Mouse (Mus musculus): Measurements from ENCODE around the gene 3425401B19Rik. TPM values are rescaled to one million over a fixed set of nuclear protein-coding genes. Genes with fewer than 3 reads are reported as not detected.

3425401B19Rik gene
- total RNA-seq, 1 experiment from 2014 or later: not detected

GRCm38 (mm10) chr14:32681603-32682002, 3.5 kb downstream of the 3425401B19Rik start:
- ATAC-seq (replicated peaks; ENCODE audit: insufficient number of reproducible peaks, low FRiP score, low TSS enrichment, poor library complexity, severe bottlenecking): no peak

DNA sequence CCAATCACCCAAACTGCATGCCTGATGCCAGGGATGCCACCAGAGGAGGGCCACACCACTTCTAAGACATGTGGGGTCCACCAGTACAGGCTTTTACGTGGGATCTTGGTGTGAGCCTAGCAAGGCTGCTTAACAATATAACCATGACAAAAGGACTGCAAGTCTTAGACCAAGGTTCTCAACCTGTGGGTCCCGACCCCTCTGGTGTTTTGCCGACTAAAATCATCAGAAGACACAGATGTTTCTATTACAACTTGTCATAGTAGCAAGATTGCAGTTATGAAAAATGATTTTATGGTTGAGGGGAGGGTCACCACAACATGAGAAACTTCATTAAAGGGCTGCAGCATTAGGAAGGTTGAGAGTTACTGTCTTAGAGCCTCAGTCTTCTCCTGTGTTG, 6.5 kb downstream of the 3425401B19Rik start:
- no peak for ATAC-seq (replicated peaks; ENCODE audit: insufficient number of reproducible peaks, low FRiP score, low TSS enrichment, poor library complexity, severe bottlenecking)

DNA sequence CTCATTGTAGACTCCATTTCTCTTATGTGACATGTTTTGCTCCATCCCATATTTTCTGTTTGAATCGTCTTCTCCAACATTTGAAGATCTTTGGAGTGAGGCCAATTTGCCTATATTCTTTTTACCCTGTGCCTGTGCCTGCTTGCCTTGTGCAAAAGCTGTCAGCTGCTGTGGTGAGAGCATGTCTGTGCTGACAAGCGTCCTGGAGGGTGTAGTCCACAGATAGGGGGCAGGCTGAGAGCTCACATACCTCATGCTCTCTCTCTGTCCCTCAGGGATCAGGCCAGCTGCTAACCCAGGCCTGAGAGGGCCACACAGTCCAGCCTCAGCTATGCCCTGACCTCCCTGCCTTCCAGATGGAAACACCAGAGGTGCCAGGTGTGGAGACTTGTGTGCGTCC, 11.9 kb downstream of the 3425401B19Rik start:
- no peak for ATAC-seq (replicated peaks; ENCODE audit: insufficient number of reproducible peaks, low FRiP score, low TSS enrichment, poor library complexity, severe bottlenecking)

- ATAC-seq (replicated peaks; ENCODE audit: insufficient number of reproducible peaks, low FRiP score, low TSS enrichment, poor library complexity, severe bottlenecking): no peak
These were observed 22.0 kb downstream of the 3425401B19Rik start for GRCm38 (mm10) chr14:32663099-32663498.

DNA sequence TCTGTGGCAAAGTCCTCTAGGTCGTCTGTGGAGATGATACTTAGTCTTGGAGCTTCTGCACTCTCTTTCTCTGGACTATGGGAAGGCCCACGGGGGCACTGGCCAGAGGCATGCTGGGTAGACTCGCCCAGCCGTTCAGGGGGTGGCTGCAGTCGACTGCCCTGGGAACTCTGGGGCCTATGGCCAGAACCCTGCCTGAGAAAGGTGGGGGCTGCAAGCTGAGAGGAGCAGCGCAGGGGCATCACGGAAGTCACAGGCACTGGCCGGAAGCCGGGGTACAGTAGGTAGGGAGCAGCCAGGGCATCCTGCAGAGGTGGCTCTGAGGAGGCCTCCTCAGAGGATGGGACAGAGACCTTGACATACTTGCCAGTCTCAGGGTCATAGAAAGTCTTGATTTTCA, 25.3 kb downstream of the 3425401B19Rik start:
- no peak for ATAC-seq (replicated peaks; ENCODE audit: insufficient number of reproducible peaks, low FRiP score, low TSS enrichment, poor library complexity, severe bottlenecking)

- no peak for ATAC-seq (replicated peaks; ENCODE audit: insufficient number of reproducible peaks, low FRiP score, low TSS enrichment, poor library complexity, severe bottlenecking)
These were observed 46.6 kb downstream of the 3425401B19Rik start for GRCm38 (mm10) chr14:32638485-32638884.

DNA sequence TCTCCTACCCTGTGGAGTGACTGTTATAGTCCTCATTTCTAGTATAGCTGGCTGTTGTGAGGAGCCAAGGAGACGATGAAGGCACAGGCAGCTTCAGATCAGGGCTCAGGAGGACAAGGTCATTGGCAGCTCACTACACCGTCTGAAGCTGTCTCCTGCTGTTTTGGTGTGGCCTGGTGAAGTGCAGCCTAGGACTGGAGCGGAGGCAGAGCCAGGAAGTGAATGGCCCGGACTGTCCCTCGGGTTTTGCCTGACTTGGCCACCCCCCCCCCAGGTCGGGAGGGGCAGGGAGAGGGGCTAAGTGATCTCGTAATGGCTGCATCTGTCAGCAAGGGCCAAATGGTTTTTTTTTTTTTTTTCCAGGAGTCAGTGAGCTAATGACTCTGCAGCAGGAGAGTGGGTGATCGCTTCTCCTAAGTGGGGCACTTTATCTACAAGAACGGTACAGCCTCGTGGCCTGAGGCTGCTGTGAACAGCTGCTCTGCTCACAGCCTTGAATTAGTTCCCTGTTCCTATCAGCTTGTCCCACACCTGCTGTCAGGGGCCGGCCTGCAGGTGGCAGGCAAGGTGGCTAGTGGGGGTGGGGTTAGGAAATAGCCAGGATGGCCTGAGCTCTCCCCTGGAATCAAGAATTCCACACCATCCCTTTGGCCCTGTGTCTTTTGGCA, 50.9 kb downstream of the 3425401B19Rik start:
- no peak for ATAC-seq (replicated peaks; ENCODE audit: insufficient number of reproducible peaks, low FRiP score, low TSS enrichment, poor library complexity, severe bottlenecking)

DNA sequence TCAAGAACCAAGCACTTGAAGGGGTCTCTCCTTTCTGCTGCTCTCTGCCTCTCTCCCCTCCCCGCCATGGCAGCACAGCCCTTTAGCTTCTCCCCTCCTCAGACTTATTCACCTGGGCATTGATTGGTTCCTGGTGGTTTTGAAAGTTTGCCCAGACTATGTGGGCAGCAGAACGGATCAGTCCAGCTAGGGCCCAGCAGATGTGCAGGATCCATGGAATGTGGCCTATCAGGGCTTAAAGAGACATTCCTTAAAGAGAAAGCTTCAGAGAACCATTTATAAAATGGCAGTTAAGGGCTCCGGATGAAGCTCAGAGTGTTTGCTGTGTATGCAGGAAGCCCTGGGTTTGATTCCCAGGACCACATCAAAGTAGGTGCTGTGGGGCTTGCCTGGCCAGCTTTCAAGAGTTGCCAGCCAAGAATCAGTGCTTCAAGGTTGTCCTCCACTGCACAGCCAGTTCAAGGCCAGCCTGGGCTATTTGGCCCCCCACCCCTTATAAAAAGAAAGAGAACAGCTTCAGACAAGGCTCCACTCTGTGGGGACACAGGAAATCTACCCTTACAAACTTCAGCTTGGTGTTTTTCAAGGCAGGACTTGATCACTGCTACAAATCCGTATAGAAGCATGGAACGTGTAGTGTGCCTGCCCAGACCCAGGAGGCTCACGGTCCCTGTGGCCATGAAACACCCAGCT, 52.0 kb downstream of the 3425401B19Rik start:
- no peak for ATAC-seq (replicated peaks; ENCODE audit: insufficient number of reproducible peaks, low FRiP score, low TSS enrichment, poor library complexity, severe bottlenecking)

GRCm38 (mm10) chr14:32628584-32628983, 56.5 kb downstream of the 3425401B19Rik start:
- no peak for ATAC-seq (replicated peaks; ENCODE audit: insufficient number of reproducible peaks, low FRiP score, low TSS enrichment, poor library complexity, severe bottlenecking)

GRCm38 (mm10) chr14:32627271-32627670, 57.8 kb downstream of the 3425401B19Rik start:
- ATAC-seq (replicated peaks; ENCODE audit: insufficient number of reproducible peaks, low FRiP score, low TSS enrichment, poor library complexity, severe bottlenecking): no peak

DNA sequence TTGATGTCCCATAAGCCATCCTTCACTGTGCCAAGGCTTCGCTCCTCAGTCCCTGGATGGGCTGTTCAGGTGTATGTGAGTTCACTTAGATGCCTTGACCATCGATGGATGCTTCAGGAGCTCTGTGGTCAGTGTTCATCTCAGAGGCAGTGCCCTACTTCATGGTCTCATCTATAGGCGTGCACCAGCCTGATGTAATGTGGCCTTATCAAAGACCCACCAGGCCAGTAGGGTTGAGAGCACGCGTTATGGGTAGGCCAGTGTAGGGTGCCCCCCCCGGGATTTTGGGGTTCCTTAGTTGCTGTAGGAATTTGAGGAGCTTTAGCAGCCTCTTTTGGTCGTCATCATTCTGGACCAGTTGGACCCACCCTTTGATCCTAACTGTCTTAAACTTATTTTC, 60.3 kb downstream of the 3425401B19Rik start:
- ATAC-seq (replicated peaks; ENCODE audit: insufficient number of reproducible peaks, low FRiP score, low TSS enrichment, poor library complexity, severe bottlenecking): no peak

DNA sequence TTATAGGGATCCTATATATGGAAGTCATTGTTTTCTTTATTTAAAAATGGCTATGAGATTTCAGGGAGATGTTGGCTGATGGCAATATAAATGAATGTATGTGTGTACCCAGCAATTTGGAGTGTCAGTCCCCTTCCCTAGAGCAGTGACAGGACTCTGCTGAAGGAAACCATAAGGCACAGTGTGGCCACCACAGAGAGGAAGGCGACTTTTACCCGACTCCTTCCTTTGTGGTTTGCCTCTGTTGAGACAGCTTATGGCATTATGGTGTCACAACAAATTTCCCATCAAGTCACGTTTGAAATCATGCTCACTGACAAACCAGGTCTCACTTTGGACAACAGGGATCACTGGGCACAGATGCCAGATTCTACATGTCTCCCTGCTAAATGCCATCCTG, 60.8 kb downstream of the 3425401B19Rik start:
- ATAC-seq (replicated peaks; ENCODE audit: insufficient number of reproducible peaks, low FRiP score, low TSS enrichment, poor library complexity, severe bottlenecking): no peak

DNA sequence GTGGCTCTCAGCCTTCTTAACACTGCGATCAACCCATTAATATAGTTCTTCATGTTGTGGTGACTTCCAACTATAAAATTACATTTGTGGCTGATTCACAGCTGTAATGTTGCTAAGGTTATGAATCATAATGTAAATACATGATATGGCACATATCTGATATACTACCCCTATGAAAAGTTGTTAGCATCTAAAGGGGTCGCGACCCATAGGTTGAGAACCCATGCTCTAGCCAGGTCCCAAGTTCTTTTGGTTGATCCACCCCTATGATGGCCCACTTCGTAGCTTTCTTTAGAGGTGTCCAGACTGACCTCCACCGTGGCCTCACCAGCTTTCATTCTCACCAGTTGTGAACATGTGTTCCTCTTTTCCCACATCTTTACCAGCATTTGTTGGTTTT, 67.8 kb downstream of the 3425401B19Rik start:
- no peak for ATAC-seq (replicated peaks; ENCODE audit: insufficient number of reproducible peaks, low FRiP score, low TSS enrichment, poor library complexity, severe bottlenecking)

DNA sequence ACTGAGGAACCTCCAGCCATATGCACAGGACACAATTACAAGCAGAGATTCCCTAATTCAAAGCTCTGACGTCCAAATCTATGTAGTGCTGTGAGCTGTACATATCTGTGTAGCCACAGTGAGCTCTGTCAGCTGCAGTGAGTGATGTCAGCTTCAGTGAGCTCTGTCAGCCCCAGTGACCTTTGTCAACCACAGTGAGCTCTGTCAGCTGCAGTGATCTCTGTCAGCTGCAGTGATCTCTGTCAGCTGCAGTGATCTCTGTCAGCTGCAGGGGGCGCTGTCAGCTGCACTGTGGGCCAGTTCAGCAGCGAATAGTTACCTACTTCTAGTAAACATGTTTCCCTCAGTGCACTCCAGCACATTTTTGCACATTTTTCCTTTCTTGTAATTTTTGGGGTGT, 75.7 kb downstream of the 3425401B19Rik start:
- ATAC-seq (replicated peaks; ENCODE audit: insufficient number of reproducible peaks, low FRiP score, low TSS enrichment, poor library complexity, severe bottlenecking): no peak

Other genes starting within 250 kb of the 3425401B19Rik start
- gene Slc18a3, start 220.4 kb downstream of the 3425401B19Rik start, total RNA-seq (2017): not detected in 3 replicates
- gene Chat, start 219.3 kb downstream of the 3425401B19Rik start, total RNA-seq (2017): not detected in 3 replicates
- 18.7 to 28.1 TPM (median 23.0 TPM) in 3 replicates for gene Ercc6, start 171.8 kb downstream of the 3425401B19Rik start, total RNA-seq (2017)
- gene Prrxl1, start 85.9 kb downstream of the 3425401B19Rik start, total RNA-seq (2017): not detected in 3 replicates
- 1.5 to 3.5 TPM in 2 of 3 replicates, not detected in the other for gene Tmem273, start 100.7 kb upstream of the 3425401B19Rik start, total RNA-seq (2017)
- gene Fam170b, start 148.7 kb upstream of the 3425401B19Rik start, total RNA-seq (2017): 0.67 TPM in 1 of 3 replicates, not detected in the others
- not detected in 3 replicates for gene Vstm4, start 171.5 kb upstream of the 3425401B19Rik start, total RNA-seq (2017)

Measured in monocyte, adult 5-6 weeks (primary cell).